In the genomic region with DNA sequence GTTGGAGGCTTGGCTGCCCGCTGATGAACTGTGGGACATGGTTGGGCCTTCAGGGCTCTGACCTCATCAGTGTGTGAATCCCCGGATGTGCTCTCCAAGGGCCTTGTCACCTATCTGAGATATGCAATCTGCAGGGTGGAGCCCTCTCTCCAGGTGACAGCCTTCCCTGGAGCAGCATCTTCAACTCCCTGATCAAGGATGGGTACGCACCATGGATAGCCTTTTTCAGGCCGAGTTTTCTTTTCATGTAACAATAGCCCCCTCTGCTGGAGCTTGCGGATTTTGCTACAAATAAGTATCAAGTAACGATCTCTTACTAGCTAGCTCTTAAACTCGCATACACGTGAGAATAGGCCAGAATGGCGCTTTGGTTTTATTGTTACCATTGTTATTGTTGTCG, we compare ENCODE assay signal across 9 mouse cellular contexts. TPM values are rescaled to one million over a fixed set of nuclear protein-coding genes. Genes with fewer than 3 reads are reported as not detected.
A peak's percentile ranks its signal among the peaks of the same experiment; 100 is the strongest.
DNase-seq lines count a peak whose midpoint lies in the region; ATAC-seq and TF ChIP-seq lines count a peak whose summit lies in the region.
"Had no signal": no experiment of that assay in that cellular context is flagged by ENCODE, and none has a peak within 500 bp of the region (broad histone marks: within the 10 kb centered on the region; RNA-seq: fewer than 3 reads in every experiment).

No protein-coding gene starts in this region.

- no peaks in the 10 kb centered on the region for H3K27me3 ChIP-seq in hindbrain, embryonic 10.5 days (ENCODE audit: insufficient read depth, poor library complexity, severe bottlenecking)
- peaks cover 3% of the 10 kb centered on the region; the same call in 1 of the 2 replicates for H3K27me3 ChIP-seq in hindbrain, embryonic 12.5 days
- H3K27me3 ChIP-seq in small intestine, adult 2 months (ENCODE audit: control insufficient read depth, insufficient read depth, low read length) = no peaks in the 10 kb centered on the region

- H3K36me3 ChIP-seq in hindbrain, embryonic 10.5 days = no peaks in the 10 kb centered on the region
- H3K36me3 ChIP-seq in hindbrain, embryonic 12.5 days = no peaks in the 10 kb centered on the region
- H3K36me3 ChIP-seq in small intestine, adult 2 months (ENCODE audit: control insufficient read depth, insufficient read depth, low read length) = no peaks in the 10 kb centered on the region

- 26% methylated on average over 10 of the region's 10 CpGs for WGBS in hindbrain, embryonic 10.5 days
- 24% methylated on average over 10 of the region's 10 CpGs for WGBS in hindbrain, embryonic 12.5 days
- 19% methylated on average over 10 of the region's 10 CpGs for WGBS in small intestine, adult 2 months

- H3K4me2 ChIP-seq in hindbrain, embryonic 12.5 days (replicated peaks) = no peak overlapping the region

- no peak overlapping the region for H3K9ac ChIP-seq in hindbrain, embryonic 12.5 days

- ATAC-seq in hindbrain, embryonic 12.5 days (ENCODE audit: low FRiP score) = no peak

- no peaks in the 10 kb centered on the region for H3K4me1 ChIP-seq in hindbrain, embryonic 10.5 days (replicated peaks)
- H3K4me1 ChIP-seq in hindbrain, embryonic 12.5 days = no peaks in the 10 kb centered on the region
- H3K4me1 ChIP-seq in small intestine, adult 2 months (ENCODE audit: control insufficient read depth, insufficient read depth, insufficient read length, low read length) = no peaks in the 10 kb centered on the region

- peak; percentile 50; the same call in 1 of the 2 replicates for TF ChIP-seq CTCF in small intestine, adult 2 months (IDR thresholded peaks at IDR 0.05; ENCODE audit: extremely low read depth, insufficient read length, insufficient replicate concordance, low read depth, low read length)

- no peak overlapping the region for H3K27ac ChIP-seq in hindbrain, embryonic 10.5 days
- no peak overlapping the region for H3K27ac ChIP-seq in hindbrain, embryonic 12.5 days
- no peak overlapping the region for H3K27ac ChIP-seq in small intestine, adult 2 months (ENCODE audit: insufficient read depth, low read depth, low read length)

- H3K9me3 ChIP-seq in hindbrain, embryonic 10.5 days = no peaks in the 10 kb centered on the region
- H3K9me3 ChIP-seq in hindbrain, embryonic 12.5 days (replicated peaks) = no peaks in the 10 kb centered on the region
- H3K9me3 ChIP-seq: megakaryocyte, embryonic 14.5 days had no signal

- peak; percentile 59 for DNase-seq in hindbrain, embryonic 10.5 days (ENCODE audit: low spot score)
- DNase-seq in NIH3T3 (ENCODE audit: low read depth) = peak; percentile 82
- peak; percentile 71 to 82 for DNase-seq in cerebellum, postnatal 25 days
- peak; percentile 66 for DNase-seq in gastrocnemius, postnatal 10 days
- peak; percentile 62 to 93 for DNase-seq in layer of hippocampus, adult 18-20 months (ENCODE audit: low spot score in 2 of 2)
- DNase-seq in lung, postnatal 10 days = peak; percentile 84

- H3K4me3 ChIP-seq in hindbrain, embryonic 10.5 days = no peak overlapping the region
- no peak overlapping the region for H3K4me3 ChIP-seq in hindbrain, embryonic 12.5 days
- H3K4me3 ChIP-seq in small intestine, adult 2 months (ENCODE audit: low read depth, low read length) = no peak overlapping the region
- H3K4me3 ChIP-seq: megakaryocyte, embryonic 14.5 days had no signal

- TF ChIP-seq POLR2A in small intestine, adult 2 months (IDR thresholded peaks at IDR 0.05; ENCODE audit: low read depth, low read length) = no peak

RNA-seq across cellular contexts. Expression of a gene that starts 10.2 kb away (rescaled TPM):
- polyA plus RNA-seq in hindbrain, embryonic 10.5 days (2016; fragmentation: Nextera tagmentation; extraction: Ambion mirVana) = 11.5 and 13.5 TPM in 2 replicates
- polyA plus RNA-seq in hindbrain, embryonic 12.5 days (2016; fragmentation: Nextera tagmentation; extraction: Ambion mirVana) = 15.2 and 16.7 TPM in 2 replicates
- total RNA-seq in gastrocnemius, postnatal 10 days (2021) = 10 to 100 TPM; 66.8 to 67.5 TPM
- total RNA-seq in layer of hippocampus, adult 18-20 months (2021) = 10 to 100 TPM; 28.2 to 28.7 TPM
- 29.0 and 49.6 TPM in 2 replicates for polyA plus RNA-seq in small intestine, adult 2 months (2012; rRNA removed)

RNA-seq across cellular contexts. Expression of a gene that starts 40.2 kb away (rescaled TPM):
- 280 and 364 TPM in 2 replicates for polyA plus RNA-seq in hindbrain, embryonic 10.5 days (2016; fragmentation: Nextera tagmentation; extraction: Ambion mirVana)
- polyA plus RNA-seq in hindbrain, embryonic 12.5 days (2016; fragmentation: Nextera tagmentation; extraction: Ambion mirVana) = 402 and 404 TPM in 2 replicates
- 100 to 1,000 TPM; 176 to 187 TPM for total RNA-seq in gastrocnemius, postnatal 10 days (2021)
- 100 to 1,000 TPM; 317 to 341 TPM for total RNA-seq in layer of hippocampus, adult 18-20 months (2021)
- polyA plus RNA-seq in small intestine, adult 2 months (2012; rRNA removed) = 53.4 and 94.0 TPM in 2 replicates

RNA-seq across cellular contexts. Expression of a gene that starts 49.4 kb away (rescaled TPM):
- polyA plus RNA-seq in hindbrain, embryonic 10.5 days (2016; fragmentation: Nextera tagmentation; extraction: Ambion mirVana) = 0.30 and 0.36 TPM in 2 replicates
- polyA plus RNA-seq in hindbrain, embryonic 12.5 days (2016; fragmentation: Nextera tagmentation; extraction: Ambion mirVana) = 0.12 and 0.14 TPM in 2 replicates
- total RNA-seq in gastrocnemius, postnatal 10 days (2021) = 1 to 10 TPM; 2.5 to 5.0 TPM
- total RNA-seq in layer of hippocampus, adult 18-20 months (2021) = under 1 TPM; 0.58 to 0.67 TPM
- 78.7 and 306 TPM in 2 replicates for polyA plus RNA-seq in small intestine, adult 2 months (2012; rRNA removed)

Comparison
In these comparisons a context has a peak if more than half of its experiments do, and no peak if none do; other contexts are left out.
1. RNA of a gene that starts 49.4 kb away (polyA plus RNA-seq): 78.7 to 306 TPM in small intestine, adult 2 months; 0.30 to 0.36 TPM in hindbrain, embryonic 10.5 days and 0.12 to 0.14 TPM in hindbrain, embryonic 12.5 days; every median in the first group is over 10 times any median in the second.
2. Peak in every context shown above with its lines, with median percentiles within 50 percentile points of each other: DNase-seq.